Mouse (Mus musculus): ENCODE results near the gene Vrk2.

Vrk2 gene

DNA sequence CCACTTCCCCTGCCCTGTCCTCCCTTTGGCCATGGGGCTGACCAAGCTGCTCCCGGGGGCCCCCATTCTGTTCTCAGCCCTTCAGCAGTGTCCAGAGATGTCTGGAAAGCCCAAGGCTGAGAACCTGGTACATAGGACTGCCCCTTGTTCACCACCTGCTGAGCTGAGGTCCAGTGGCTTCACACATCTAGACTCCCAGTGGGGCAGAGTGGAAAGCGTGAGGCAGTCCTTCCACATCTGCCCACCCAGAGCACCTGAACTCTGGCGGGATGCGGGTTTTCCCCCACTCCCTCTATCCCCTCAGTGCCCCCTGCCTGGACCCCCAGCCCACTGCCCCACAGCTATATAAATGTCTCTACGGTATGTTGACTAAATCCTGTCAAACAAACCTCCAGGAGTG, 56.0 kb downstream of the Vrk2 start:
- DNase-seq, result no peak

DNA sequence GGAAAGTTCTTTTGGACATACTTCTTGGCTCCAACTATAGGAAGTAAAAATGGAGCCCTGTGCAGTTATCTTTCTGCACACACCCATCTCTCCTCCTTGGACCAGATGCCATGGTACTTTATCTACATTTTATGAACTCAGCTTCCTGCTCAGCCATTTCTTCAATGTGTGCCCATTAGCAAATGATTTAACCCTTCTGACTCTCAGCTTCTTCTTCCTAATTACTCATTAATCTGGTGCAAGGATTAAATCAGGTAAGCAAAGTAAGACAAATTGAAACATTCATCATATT, 60.0 kb downstream of the Vrk2 start:
- DNase-seq, result no peak

DNA sequence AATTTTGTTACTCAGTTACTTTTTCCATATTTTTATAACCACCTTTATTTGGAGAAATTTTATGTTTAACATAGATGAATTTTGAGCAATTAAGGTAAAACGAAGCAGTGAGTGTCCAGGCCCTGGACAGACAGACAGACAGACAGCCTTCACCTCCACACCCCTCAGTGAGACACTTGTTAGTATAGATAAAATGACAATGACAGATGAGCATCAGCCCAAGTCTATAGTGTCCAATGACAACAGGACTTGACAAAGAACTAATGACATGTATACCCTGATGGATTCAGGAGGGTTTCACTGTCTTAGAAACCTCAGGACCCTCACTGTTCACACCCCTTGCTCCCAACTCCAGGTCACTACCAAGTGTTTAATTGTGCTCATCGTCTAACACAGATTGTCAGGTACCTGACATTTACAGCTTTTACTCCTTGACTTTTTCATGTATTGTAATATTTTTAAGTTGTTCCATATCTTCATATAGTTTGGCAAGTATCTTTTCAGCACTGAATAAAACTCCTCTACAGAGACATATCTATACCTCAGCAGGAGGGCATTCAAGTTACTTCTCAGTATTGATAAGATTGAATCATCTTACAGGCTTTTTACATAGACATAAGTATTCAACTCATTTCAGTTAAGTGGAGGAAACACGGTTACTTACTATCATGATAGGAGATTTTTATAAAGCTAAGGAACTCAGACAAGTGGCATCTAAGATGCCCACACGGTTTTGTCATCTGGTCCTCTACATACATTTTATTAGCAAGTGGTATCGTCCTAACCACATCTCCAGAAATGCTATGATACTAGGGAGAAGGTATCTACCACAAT, 60.6 kb downstream of the Vrk2 start:
- no peak for DNase-seq

DNA sequence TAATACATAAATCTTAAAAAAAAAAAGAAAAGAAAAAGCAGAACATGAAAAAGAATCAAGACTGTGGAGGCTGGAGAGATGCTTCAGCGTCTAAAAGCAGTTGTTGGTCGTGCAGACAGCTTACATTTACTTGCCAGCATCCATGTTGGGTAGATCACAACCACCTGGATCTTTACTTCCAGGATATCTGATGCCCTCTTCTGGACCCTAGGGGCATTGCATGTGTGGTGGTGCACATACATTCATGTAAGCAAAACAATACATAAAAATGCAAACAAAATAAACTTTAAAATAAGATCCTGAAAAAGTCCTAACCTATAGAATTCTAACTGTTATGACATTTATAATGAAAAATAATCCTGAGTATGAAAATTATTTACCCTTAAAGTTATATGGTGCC, 66.9 kb downstream of the Vrk2 start:
- no peak for DNase-seq

DNA sequence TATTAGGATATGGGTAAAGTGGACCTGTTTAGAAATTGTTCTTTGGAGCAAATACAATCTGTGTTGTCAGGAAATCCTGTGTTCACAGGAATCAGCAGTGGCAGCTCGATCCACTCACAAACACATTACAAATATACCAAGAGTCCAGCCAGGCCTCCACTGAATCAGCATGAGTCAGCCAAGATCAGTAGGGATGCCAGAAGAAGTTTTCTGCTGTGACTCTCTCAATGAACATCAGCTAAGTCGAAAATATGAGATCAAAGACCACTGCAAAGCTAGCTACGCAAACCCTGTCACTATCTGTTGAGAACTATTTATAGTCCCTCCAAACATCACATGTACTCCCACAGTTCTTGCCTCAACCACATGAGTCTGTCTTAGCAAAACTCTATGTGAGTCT, 74.8 kb downstream of the Vrk2 start:
- DNase-seq, result no peak

DNA sequence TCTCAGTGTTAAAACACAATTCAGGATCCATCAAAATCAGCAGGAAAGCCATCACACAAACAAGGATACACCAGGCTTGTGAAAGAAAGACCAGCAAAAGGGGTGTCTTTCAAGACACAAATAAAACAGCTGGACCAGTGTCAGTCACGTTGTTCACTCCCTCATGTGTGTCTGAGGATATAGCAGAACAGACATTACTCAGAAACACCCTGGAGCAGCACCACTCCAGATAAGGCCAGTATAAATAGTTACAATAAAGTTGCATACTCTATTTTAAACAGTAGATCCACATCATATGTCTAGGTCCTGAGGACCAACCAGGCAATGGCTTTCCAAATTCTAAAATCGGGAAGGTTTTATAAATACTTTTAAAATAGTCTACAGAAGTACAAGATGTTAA, 77.7 kb downstream of the Vrk2 start:
- DNase-seq, result no peak

DNA sequence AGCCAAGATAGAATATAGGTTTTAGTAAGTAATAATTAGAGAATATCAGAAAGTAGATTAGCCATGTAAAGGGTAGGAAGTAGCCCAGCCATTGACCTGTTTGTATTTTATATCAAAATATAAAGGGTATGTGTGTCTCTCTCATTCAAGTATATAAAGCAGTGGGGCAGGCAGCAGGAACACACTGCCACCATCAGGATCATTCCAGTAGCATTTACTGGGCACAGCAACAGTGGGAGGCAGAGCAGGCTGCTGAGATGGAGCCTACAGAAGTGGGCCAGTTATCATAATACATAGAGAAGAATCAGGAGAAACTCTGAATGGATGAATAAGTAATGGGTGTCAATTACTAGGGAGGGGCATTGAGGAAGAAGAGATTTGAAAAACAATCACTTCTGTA, 80.1 kb downstream of the Vrk2 start:
- DNase-seq, result no peak

DNA sequence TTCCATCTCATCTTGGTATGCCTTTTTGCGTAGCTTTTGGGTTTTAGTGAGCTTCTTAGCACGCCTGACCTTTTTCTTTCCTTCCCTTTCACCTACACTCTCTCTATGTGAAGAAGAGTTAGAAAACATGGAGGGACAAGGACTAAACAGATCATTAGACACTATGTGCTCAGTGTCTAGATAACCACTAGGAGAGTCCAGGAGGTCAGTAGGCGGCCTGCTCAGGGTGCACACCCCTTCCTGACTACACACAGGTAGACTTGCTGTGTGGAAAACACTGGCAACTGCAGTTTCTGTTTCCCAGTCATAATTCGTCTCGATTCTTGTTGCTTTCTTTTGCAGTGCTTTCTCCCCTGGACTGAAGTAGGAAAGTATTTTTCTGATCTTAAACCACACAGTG, 97.8 kb downstream of the Vrk2 start:
- no peak for DNase-seq

DNA sequence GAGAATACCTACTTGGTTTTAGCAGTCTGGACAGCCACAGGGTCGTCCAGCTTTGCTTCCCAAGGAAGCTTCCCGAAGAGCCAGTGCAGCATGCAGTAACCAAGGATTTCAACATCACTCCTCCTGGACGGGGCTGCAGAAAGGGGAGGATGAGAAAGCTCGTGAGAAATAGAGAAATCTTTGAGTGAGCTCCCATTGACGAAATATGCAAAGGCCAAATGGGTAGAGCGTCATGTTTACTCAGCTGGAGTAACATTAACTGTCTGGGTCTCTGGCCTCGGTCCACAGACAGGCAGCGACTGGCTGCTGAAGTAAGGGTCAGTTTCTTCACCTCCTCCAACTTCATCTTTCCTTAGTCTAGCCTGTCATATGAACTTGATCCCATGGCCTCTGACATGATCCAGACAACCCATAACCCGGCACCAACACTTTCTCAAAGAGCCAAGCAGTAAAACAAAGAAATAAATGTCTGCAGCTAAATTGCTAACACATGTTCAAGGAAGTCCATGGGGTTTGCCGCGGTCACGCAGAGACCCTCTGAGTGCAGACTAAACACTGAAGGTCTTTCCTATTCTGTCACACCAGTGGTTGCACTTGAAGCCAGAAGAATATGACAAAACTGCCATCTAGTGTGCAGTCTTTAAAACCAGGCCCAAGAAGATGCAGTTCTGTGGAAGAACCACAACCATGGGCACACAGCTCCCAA, 103.9 kb downstream of the Vrk2 start:
- DNase-seq, result peak; percentile 50

DNA sequence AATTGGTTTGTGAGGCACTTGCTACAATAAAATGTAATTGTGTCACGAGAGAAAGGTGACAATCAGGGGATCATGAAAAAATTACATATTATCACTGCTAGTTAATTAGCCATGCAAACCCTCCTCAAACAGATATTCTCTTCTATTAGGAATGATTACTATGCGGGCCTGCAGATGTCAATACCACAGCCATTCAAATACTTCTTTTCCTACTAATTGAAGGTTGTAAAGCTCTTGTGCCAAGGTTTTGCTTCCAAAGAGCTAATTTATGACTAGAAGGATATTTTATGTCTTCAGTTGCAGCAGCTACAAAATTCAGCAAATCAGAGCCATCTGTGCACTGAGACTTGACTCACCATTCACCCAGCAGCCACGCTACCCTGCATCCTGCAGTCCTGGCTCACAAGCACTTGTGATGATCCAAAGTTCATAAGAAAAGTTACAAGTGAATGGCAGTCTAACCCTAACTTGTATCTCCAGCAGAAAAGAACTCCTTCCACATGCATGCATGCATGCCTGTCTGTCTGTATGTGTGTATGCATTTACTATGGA, 112.0 kb downstream of the Vrk2 start:
- no peak for DNase-seq

DNA sequence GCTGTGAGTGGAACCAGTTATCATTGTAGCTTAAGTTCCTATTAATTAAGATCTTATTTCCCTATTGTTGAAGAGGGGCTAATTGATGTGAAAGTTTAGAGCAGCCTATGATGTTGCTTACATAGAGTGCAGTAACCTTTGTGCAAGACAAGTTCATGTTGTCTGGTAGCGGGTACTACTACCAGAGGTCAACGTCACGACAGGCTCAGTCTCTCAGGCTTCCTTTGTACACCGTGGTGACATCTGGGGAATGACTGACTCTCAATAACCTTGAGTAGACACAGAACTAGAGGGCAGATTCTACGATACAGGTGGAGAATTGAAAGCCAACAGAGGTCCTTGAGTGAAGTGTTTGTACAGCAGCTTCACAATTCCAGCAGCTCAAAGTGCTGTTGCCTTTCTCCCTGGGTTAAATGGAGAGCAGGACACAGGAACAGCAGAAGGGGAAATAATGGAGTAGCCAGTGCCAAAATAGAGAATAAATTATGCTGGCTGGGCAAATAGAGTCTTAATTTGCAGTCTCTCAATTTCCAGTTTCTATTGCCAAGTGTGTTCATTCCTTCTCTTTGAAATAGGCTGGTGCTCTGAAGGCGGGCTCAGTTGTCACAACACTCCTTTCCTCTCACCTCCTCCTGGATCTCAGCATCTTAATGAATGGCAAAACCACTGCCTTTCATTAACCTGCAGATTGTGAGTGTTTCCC, 116.6 kb downstream of the Vrk2 start:
- no peak for DNase-seq

DNA sequence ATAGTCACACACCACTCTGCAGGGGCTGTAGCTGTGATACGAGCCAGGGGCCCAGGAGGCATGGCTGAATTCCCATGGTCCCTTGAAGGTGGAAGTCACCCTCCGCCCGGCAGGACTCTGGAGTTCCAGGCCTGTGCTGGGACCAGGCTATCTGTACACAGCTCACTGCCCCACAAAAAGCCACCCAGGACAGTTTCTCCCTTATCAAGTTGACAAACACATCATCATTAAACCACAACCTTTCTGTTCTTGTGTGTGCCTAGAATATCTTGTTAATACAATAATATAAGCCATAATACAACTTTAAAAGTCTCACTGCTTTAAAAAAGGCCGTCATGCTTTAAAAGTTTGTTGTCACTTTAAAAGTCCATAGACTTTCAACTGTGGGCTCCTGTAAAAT, 139.7 kb downstream of the Vrk2 start:
- no peak for DNase-seq

DNA sequence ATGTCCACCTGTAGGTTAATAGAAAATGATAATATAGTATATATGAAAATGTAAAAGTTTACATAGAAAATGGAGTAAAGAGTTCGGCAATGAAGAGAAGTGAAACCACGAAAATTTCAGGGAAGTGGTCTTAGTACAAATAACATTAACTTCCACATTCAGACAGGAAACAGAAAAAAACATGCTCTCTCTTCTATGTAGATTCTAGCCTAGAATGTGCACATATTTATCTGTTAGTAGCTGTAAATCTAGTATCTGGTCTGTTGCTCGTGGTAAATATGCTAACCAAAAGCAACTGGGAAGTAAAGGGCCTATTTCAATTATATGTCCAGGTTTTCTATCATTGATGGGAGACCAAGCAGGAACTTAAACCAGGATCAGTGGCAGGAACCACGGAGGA, 141.1 kb downstream of the Vrk2 start:
- DNase-seq, result no peak

DNA sequence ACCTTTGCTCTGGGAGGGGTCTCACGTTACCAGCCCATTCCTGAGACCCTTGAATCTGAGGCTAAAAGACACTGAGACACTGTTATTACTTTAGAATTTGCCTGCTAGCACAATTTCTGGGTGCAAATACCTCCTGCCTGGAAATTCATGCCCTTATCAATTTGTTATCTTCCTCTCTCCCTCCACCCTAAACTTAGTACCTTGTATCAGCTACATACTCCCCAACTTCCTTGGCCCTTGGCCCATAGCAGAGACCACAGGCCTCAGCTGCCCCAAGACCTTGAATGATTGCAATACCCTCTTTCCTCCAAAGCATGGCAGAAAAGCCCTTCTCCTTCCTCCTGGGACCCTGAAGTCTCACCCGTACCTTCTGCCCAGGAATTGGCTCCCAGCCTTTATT, 142.6 kb downstream of the Vrk2 start:
- DNase-seq, result no peak

DNA sequence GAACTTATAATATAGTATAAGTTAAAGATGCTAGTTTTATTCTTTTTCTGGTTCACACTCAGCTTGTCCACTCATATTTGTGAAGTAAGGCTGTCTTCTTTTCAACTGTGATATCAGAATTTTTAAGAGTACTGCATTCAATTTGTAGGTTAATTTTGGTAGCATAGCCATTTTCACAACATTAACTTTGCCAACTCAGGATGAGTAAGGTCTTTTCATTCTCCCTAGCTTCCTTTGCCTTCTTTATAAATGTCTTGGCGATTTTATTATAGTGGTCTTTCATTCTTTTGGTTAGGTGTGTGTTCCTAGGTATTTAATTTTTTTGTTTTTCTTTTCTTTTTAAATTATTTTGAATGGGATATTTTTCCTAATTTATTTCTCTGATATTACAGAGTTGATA, 143.2 kb downstream of the Vrk2 start:
- no peak for DNase-seq

DNA sequence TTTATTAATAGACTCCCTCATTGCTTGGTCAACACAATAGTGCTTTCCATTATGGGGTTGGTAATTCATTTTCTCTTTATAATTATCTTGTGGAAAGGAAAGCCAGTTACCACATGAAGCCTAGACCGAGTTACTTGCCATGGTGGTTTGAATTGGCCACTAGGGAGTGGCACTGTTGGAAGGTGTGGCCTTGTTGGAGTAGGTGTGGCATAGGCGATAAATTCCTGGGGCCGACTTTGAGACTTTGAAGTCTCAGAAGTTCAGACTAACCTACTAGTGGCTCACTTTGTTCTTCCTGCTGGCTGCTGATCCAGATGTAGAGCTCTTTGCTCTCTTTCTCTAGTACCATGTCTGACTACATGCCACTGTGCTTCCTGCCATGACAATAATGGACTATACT, 144.0 kb downstream of the Vrk2 start:
- DNase-seq, result no peak

DNA sequence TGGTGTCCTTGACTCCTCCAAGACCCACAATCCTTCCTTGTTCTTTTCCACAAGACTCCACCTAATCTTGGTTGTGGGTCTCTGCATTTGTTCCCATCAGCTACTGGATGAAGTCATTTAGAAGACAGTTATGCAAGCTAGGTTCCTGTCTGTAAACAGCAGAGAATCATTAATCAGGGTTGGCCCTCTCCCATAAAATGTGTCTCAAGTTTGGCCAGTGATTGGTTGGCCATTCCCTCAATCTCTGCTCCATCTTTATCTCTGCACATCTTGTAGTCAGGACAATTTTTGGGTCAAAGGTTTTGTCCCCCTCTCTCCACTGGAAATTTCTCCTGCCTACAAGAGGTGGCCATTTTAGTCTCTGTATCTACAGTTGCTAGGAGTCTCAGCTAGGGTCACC, 149.4 kb downstream of the Vrk2 start:
- no peak for DNase-seq

DNA sequence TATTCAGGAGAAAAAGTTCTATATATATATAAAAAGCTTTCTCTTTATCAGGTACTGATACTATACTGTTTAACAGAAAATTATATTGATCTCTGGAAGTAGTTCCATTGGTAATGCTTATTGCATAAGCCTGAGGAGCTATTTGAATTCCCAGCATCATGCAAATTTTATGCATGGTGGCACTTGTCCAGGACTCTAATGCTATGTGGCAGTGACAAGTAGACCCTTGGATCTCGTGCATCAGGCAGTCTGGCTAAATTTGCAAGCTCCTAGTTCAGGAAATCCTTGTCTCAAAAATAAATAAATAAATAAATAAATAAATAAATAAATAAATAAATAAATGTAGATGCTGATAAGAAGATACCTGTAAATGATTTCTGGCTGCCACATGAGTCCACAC, 152.7 kb downstream of the Vrk2 start:
- no peak for DNase-seq

DNA sequence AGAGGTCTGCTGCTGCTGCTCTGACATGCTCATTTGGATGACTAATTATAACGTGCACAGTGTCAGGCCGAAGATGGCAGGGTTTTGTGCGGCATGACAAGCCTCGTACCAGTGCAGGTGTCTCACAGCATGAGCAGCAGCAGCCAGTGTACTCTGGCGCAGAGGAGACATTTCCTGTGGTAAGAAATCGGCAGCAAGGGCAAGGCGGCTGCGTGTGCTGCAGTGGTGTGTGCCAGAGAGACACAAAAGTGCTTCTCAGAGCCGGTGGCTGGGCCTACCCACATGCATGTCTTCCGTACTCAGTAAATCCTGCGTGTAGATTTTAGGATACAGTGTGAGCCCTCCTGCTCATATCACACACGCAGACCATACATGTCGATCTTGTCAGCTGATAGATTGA, 156.0 kb downstream of the Vrk2 start:
- DNase-seq, result no peak

DNA sequence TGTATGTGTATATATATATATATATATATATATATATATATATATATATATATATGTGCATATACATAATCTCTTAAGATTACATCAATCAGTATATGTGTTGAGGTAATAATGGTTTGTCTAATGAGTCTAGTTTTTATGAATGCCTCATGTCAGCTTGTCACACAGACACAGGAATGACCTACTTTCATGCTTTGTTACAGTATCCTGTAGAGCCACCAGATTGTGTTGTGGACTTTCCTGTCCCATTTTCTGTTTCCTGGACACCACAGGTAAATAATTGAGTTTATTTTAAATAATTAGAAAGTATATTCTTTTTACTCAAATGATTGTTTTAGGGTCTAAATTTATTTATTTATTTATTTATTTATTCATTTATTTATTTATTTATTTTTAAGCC, 159.6 kb downstream of the Vrk2 start:
- no peak for DNase-seq

DNA sequence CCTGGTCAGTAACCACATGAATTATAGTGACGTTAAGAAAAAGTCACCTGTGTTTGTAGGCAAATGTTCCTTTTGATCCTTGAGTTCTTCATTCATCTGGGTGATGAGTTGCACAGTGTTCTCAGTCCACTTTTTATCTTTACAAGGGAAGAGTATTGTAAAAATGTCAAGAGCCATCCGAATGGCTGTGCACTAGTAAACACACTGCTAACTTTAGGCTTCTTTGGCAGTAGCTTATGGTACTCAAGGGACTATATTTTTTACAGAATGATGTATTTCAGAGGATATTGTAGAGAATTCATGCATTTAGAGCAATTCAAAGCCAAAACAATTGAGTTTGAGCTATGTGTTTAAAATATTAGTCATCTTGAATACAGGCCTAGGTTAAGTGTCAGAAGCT, 172.3 kb downstream of the Vrk2 start:
- DNase-seq, result no peak
